Mouse (Mus musculus) lung, adult 2 months (tissue): ENCODE data around the gene Zswim1. TPM values are rescaled to one million over a fixed set of nuclear protein-coding genes. Genes with fewer than 3 reads are reported as not detected.
"Not testable (repeated sequence)": the region's sequence is repeated elsewhere in the genome, so short reads cannot be mapped to it uniquely, and the experiment has no call there.

Source experiments
- DNase-seq: peaks from one replicate; pipeline ENCODE4 v3.0.0; 2022
- H3K4me1 ChIP-seq: fragments of 200-500 bp; 2 replicates; pipeline ENCODE4 v1.6.1; 2011; ENCODE audit warnings: low read length; ENCODE audit not compliant: control insufficient read depth, insufficient read depth
- H3K4me3 ChIP-seq: fragments of 200-500 bp; replicated peaks from 2 replicates; pipeline ENCODE3; 2011; ENCODE audit warnings: low read depth, mild to moderate bottlenecking, control low read depth, low read length; ENCODE audit errors: extremely low read depth
- CTCF ChIP-seq: fragments of 200-500 bp; IDR thresholded peaks from 2 replicates; pipeline ENCODE4 v1.5.1; 2011; ENCODE audit warnings: mild to moderate bottlenecking, low read length, control low read depth; ENCODE audit not compliant: insufficient read depth
- POLR2A ChIP-seq: fragments of 200-500 bp; IDR thresholded peaks from 2 replicates; pipeline ENCODE4 v1.6.1; 2011; ENCODE audit warnings: low read depth, mild to moderate bottlenecking, control low read depth, low read length, borderline replicate concordance; ENCODE audit errors: extremely low read depth
- WGBS: fragments of 180-500 bp; shearing (Covaris S2); methylation state at CpG from one replicate; pipeline ENCODE4 v1.1.7; 2018; 5-methylcytosine and 5-hydroxymethylcytosine counted together
- polyA plus RNA-seq: library from polyadenylated mRNA; depleted of rRNA; stranded (reverse); fragments of >200 nt; gene quantifications from 2 replicates; pipeline ENCODE4 v1.2.3, GENCODE M21; 2012

The Zswim1 gene
- polyA plus RNA-seq, 1 experiment, result 9.8 TPM

GRCm38 (mm10) chr2:164834531-164834930 lies 12.0 kb downstream of the Zswim1 start:
- WGBS, result 25% methylated on average over 8 of the region's 8 CpGs
- Histone ChIP-seq H3K4me3 (peak overlapping the region; percentile 75), H3K4me1 (peaks cover 9% of the 10 kb centered on the region)
- no peak for TF ChIP-seq CTCF
- TF ChIP-seq POLR2A, result 0 out of 2 replicates have a peak, but pooled peaks have one; percentile 5
- DNase-seq, result no peak

- Histone ChIP-seq H3K4me1 (peaks cover 9% of the 10 kb centered on the region), H3K4me3 (no peak overlapping the region)
- no peak for TF ChIP-seq CTCF
- peak; percentile 17; the same call in 1 of the 2 replicates for TF ChIP-seq POLR2A
- no peak for DNase-seq
- 73% methylated on average over 4 of the region's 4 CpGs for WGBS
Observed at GRCm38 (mm10) chr2:164835164-164835563, 12.7 kb downstream of the Zswim1 start.

GRCm38 (mm10) chr2:164845782-164846181 lies 23.3 kb downstream of the Zswim1 start:
- no peak for TF ChIP-seq POLR2A
- peak; percentile 40 for TF ChIP-seq CTCF
- H3K4me3 ChIP-seq, result no peak overlapping the region
- WGBS, result 58% methylated on average over 3 of the region's 3 CpGs
- no peaks in the 10 kb centered on the region for H3K4me1 ChIP-seq
- DNase-seq, result no peak

GRCm38 (mm10) chr2:164850061-164850460 lies 27.6 kb downstream of the Zswim1 start:
- TF ChIP-seq CTCF, result no peak
- TF ChIP-seq POLR2A, result no peak
- Histone ChIP-seq H3K4me3 (no peak overlapping the region), H3K4me1 (peaks cover 6% of the 10 kb centered on the region; the same call in 1 of the 2 replicates)
- WGBS, result 73% methylated on average over 8 of the region's 8 CpGs
- no peak for DNase-seq

- not testable (repeated sequence) for H3K4me3 ChIP-seq, DNase-seq, H3K4me1 ChIP-seq
- 68% methylated on average over 5 of the region's 5 CpGs for WGBS
Observed at GRCm38 (mm10) chr2:164855572-164855971, 33.1 kb downstream of the Zswim1 start.

GRCm38 (mm10) chr2:164856309-164857100 lies 34.0 kb downstream of the Zswim1 start:
- H3K4me1 ChIP-seq, result peaks cover 17% of the 10 kb centered on the region
- H3K4me3 ChIP-seq, result peak overlapping the region; percentile 89
- no peak for TF ChIP-seq POLR2A
- TF ChIP-seq CTCF, result no peak
- DNase-seq, result peak; percentile 46
- 2% methylated on average over 42 of the region's 42 CpGs for WGBS

- peaks cover 21% of the 10 kb centered on the region for H3K4me1 ChIP-seq
- WGBS, result under 1% methylated on average over 43 of the region's 47 CpGs
- no peak for TF ChIP-seq CTCF
- TF ChIP-seq POLR2A, result peak; percentile 70; the same call in 1 of the 2 replicates
- peak within 1 kb of the TSS; percentile 89 for H3K4me3 ChIP-seq
- DNase-seq, result peak; percentile 67
Observed at GRCm38 (mm10) chr2:164857101-164857821, 34.8 kb downstream of the Zswim1 start, which contains the start of gene Pltp. Pltp (minus strand) TSS chr2:164857711.

GRCm38 (mm10) chr2:164857842-164858553 lies 35.5 kb downstream of the Zswim1 start:
- H3K4me3 ChIP-seq, result peak overlapping the region; percentile 89
- WGBS, result 14% methylated on average over 19 of the region's 19 CpGs

GRCm38 (mm10) chr2:164859155-164859554 lies 36.7 kb downstream of the Zswim1 start:
- 83% methylated on average over 2 of the region's 2 CpGs for WGBS
- Histone ChIP-seq H3K4me1 (peaks cover 25% of the 10 kb centered on the region), H3K4me3 (no peak overlapping the region)
- DNase-seq, result no peak
- no peak for TF ChIP-seq CTCF
- TF ChIP-seq POLR2A, result no peak

More at GRCm38 (mm10) chr2:164857842-164858553, 35.5 kb downstream of the Zswim1 start:
- TF ChIP-seq POLR2A, result no peak
- TF ChIP-seq CTCF, result no peak
- H3K4me1 ChIP-seq, result peaks cover 26% of the 10 kb centered on the region
- no peak for DNase-seq
